Mouse (Mus musculus) midbrain, embryonic 16.5 days (tissue): ENCODE measurements around the gene Larp1. TPM values are rescaled to one million over a fixed set of nuclear protein-coding genes. Genes with fewer than 3 reads are reported as not detected.
A peak's percentile ranks its signal among the peaks of the same experiment; 100 is the strongest.

Experiments
- ATAC-seq: fragments of 200-750 bp; cut with Nextera tagmentation; 2 replicates; pipeline ENCODE4 v1.8.0; 2017; ENCODE audit warnings: moderate TSS enrichment
- H3K27ac ChIP-seq: fragments of 300-500 bp; sonication (generic); 2 replicates; pipeline ENCODE4 v1.5.1; 2014; ENCODE audit warnings: mild to moderate bottlenecking, low read length, mixed read lengths
- H3K27me3 ChIP-seq: fragments of 300-500 bp; sonication (generic); 2 replicates; pipeline ENCODE4 v1.6.1; 2014; ENCODE audit warnings: low read depth, low read length, mixed read lengths; ENCODE audit not compliant: control insufficient read depth, insufficient read depth
- H3K36me3 ChIP-seq: fragments of 300-500 bp; sonication (generic); 2 replicates; pipeline ENCODE4 v1.6.1; 2014; ENCODE audit warnings: mild to moderate bottlenecking, low read length, moderate library complexity, mixed read lengths; ENCODE audit not compliant: control insufficient read depth, insufficient read depth
- H3K4me1 ChIP-seq: fragments of 300-500 bp; sonication (generic); 2 replicates; pipeline ENCODE4 v1.6.1; 2014; ENCODE audit warnings: mild to moderate bottlenecking, low read length, mixed read lengths; ENCODE audit not compliant: control insufficient read depth, insufficient read depth
- H3K4me2 ChIP-seq: fragments of 300-500 bp; sonication (generic); 2 replicates; pipeline ENCODE4 v1.6.1; 2014; ENCODE audit warnings: mild to moderate bottlenecking, low read length, mixed read lengths
- H3K4me3 ChIP-seq: fragments of 300-500 bp; sonication (generic); 2 replicates; pipeline ENCODE4 v1.5.1; 2014; ENCODE audit warnings: low read depth, mild to moderate bottlenecking, low read length, moderate library complexity, mixed read lengths
- H3K9ac ChIP-seq: fragments of 300-500 bp; sonication (generic); 2 replicates; pipeline ENCODE4 v1.6.1; 2014; ENCODE audit warnings: low read depth, low read length, mixed read lengths
- H3K9me3 ChIP-seq: fragments of 300-500 bp; sonication (generic); replicated peaks from 2 replicates; pipeline ENCODE4 v1.6.1; 2014; ENCODE audit warnings: mild to moderate bottlenecking, low read length, mixed read lengths; ENCODE audit not compliant: control insufficient read depth, poor library complexity, severe bottlenecking
- WGBS: fragments of 180-500 bp; shearing (Covaris S2); extraction: QIAGEN DNeasy Blood & Tissue Kit; methylation state at CpG from one replicate; pipeline ENCODE4 v1.1.7; 2014; 5-methylcytosine and 5-hydroxymethylcytosine counted together
- polyA plus RNA-seq: library from polyadenylated mRNA; unstranded; fragments of >200 nt; fragmentation: Nextera tagmentation; extraction: Ambion mirVana; gene quantifications from 2 replicates; pipeline ENCODE4 v1.2.1, GENCODE M21; 2015

Larp1 gene
- polyA plus RNA-seq, 1 experiment from 2014 or later: 17.7 TPM

- Histone ChIP-seq H3K4me1 (peaks cover 23% of the 10 kb centered on the region), H3K9me3 (no peaks in the 10 kb centered on the region), H3K27ac (peak overlapping the region; percentile 94), H3K4me2 (peak overlapping the region; percentile 94), H3K9ac (peak overlapping the region; percentile 96), H3K4me3 (peak overlapping the region; percentile 99), H3K36me3 (no peaks in the 10 kb centered on the region), H3K27me3 (no peaks in the 10 kb centered on the region)
- under 1% methylated on average over 69 of the region's 78 CpGs for WGBS
- peak; percentile 56 for ATAC-seq
Observed at GRCm38 (mm10) chr11:58009516-58010141, 765 bp downstream of the Larp1 start.

- peak overlapping the region; percentile 94 for H3K4me2 ChIP-seq
- H3K9me3 ChIP-seq: no peaks in the 10 kb centered on the region
- peak overlapping the region; percentile 96 for H3K9ac ChIP-seq
- peaks cover 23% of the 10 kb centered on the region for H3K4me1 ChIP-seq
- no peaks in the 10 kb centered on the region for H3K27me3 ChIP-seq
- no peaks in the 10 kb centered on the region for H3K36me3 ChIP-seq
- no peak for ATAC-seq
- WGBS: 1% methylated on average over 16 of the region's 16 CpGs
- no peak overlapping the region for H3K27ac ChIP-seq
- H3K4me3 ChIP-seq: peak overlapping the region; percentile 99
Observed at GRCm38 (mm10) chr11:58010226-58010781, 1.4 kb downstream of the Larp1 start.

- no peak for ATAC-seq
- Histone ChIP-seq H3K36me3 (no peaks in the 10 kb centered on the region), H3K9me3 (no peaks in the 10 kb centered on the region), H3K4me3 (peak overlapping the region; percentile 8; the same call in 1 of the 2 replicates), H3K4me2 (peak overlapping the region; percentile 94), H3K9ac (no peak overlapping the region), H3K27ac (no peak overlapping the region), H3K27me3 (no peaks in the 10 kb centered on the region), H3K4me1 (peaks cover 23% of the 10 kb centered on the region)
- WGBS: 31% methylated on average over 1 of the region's 1 CpGs
Observed at GRCm38 (mm10) chr11:58010930-58011329, 2.1 kb downstream of the Larp1 start.

GRCm38 (mm10) chr11:58011813-58012212 lies 2.9 kb downstream of the Larp1 start:
- Histone ChIP-seq H3K9me3 (no peaks in the 10 kb centered on the region), H3K4me2 (no peak overlapping the region; the same call in 1 of the 2 replicates), H3K27ac (no peak overlapping the region), H3K4me3 (no peak overlapping the region), H3K36me3 (no peaks in the 10 kb centered on the region), H3K27me3 (no peaks in the 10 kb centered on the region), H3K4me1 (peaks cover 30% of the 10 kb centered on the region), H3K9ac (no peak overlapping the region)
- 75% methylated on average over 4 of the region's 4 CpGs for WGBS
- no peak for ATAC-seq

- Histone ChIP-seq H3K27me3 (no peaks in the 10 kb centered on the region), H3K4me2 (no peak overlapping the region), H3K4me3 (no peak overlapping the region), H3K9ac (no peak overlapping the region), H3K4me1 (peaks cover 30% of the 10 kb centered on the region), H3K9me3 (no peaks in the 10 kb centered on the region), H3K36me3 (no peaks in the 10 kb centered on the region), H3K27ac (no peak overlapping the region)
- 78% methylated on average over 1 of the region's 1 CpGs for WGBS
- ATAC-seq: no peak
Observed at GRCm38 (mm10) chr11:58012674-58013073, 3.8 kb downstream of the Larp1 start.

GRCm38 (mm10) chr11:58013100-58013499 lies 4.2 kb downstream of the Larp1 start:
- no peak for ATAC-seq
- no peak overlapping the region for H3K4me2 ChIP-seq
- H3K36me3 ChIP-seq: no peaks in the 10 kb centered on the region
- H3K27me3 ChIP-seq: no peaks in the 10 kb centered on the region
- H3K4me3 ChIP-seq: no peak overlapping the region
- no peak overlapping the region for H3K9ac ChIP-seq
- peaks cover 29% of the 10 kb centered on the region for H3K4me1 ChIP-seq
- H3K9me3 ChIP-seq: no peaks in the 10 kb centered on the region
- H3K27ac ChIP-seq: no peak overlapping the region

- ATAC-seq: no peak
- H3K4me2 ChIP-seq: no peak overlapping the region
Observed at GRCm38 (mm10) chr11:58014604-58015003, 5.7 kb downstream of the Larp1 start.

GRCm38 (mm10) chr11:58015339-58015738 lies 6.5 kb downstream of the Larp1 start:
- Histone ChIP-seq H3K9me3 (no peaks in the 10 kb centered on the region), H3K9ac (no peak overlapping the region), H3K4me1 (peaks cover 27% of the 10 kb centered on the region), H3K36me3 (no peaks in the 10 kb centered on the region), H3K27ac (no peak overlapping the region), H3K4me2 (no peak overlapping the region), H3K27me3 (no peaks in the 10 kb centered on the region), H3K4me3 (no peak overlapping the region)
- no peak for ATAC-seq
- 75% methylated on average over 2 of the region's 2 CpGs for WGBS

More at GRCm38 (mm10) chr11:58014604-58015003, 5.7 kb downstream of the Larp1 start:
- Histone ChIP-seq H3K36me3 (no peaks in the 10 kb centered on the region), H3K9me3 (no peaks in the 10 kb centered on the region), H3K27ac (no peak overlapping the region), H3K9ac (no peak overlapping the region), H3K27me3 (no peaks in the 10 kb centered on the region), H3K4me3 (no peak overlapping the region), H3K4me1 (peaks cover 29% of the 10 kb centered on the region)
- WGBS: 86% methylated on average over 1 of the region's 1 CpGs

- Histone ChIP-seq H3K4me1 (peaks cover 22% of the 10 kb centered on the region), H3K27me3 (no peaks in the 10 kb centered on the region), H3K9ac (no peak overlapping the region), H3K36me3 (no peaks in the 10 kb centered on the region), H3K4me3 (no peak overlapping the region), H3K9me3 (no peaks in the 10 kb centered on the region), H3K27ac (no peak overlapping the region), H3K4me2 (no peak overlapping the region)
- no peak for ATAC-seq
- 69% methylated on average over 3 of the region's 3 CpGs for WGBS
Observed at GRCm38 (mm10) chr11:58016371-58016770, 7.5 kb downstream of the Larp1 start.
